Mouse (Mus musculus) left cerebral cortex, adult 2 months (tissue): ENCODE data around the gene Trp53bp2. TPM values are rescaled to one million over a fixed set of nuclear protein-coding genes. Genes with fewer than 3 reads are reported as not detected.

ENCODE experiments used
- DNase-seq, 2 experiments: peaks; one replicate each; pipeline ENCODE4 v3.0.0; 2021 to 2022; ENCODE audit warnings: low spot score in 2 of 2, mixed read lengths in 1 of 2; ENCODE audit errors: extremely low spot score in 1 of 2
- H3K27ac ChIP-seq: fragments of 200-600 bp; 2 replicates; pipeline ENCODE4 v1.8.1; 2022
- H3K4me3 ChIP-seq: fragments of 200-600 bp; 2 replicates; pipeline ENCODE4 v1.8.1; 2022
- CTCF ChIP-seq: fragments of 200-600 bp; IDR thresholded peaks from 2 replicates; pipeline ENCODE4 v1.8.1; 2022; ENCODE audit warnings: antibody characterized with exemption, mild to moderate bottlenecking, moderate library complexity
- intact Hi-C: fragments of 180-260 bp; cut with DNase I; formaldehyde crosslinking; loops from one replicate; pipeline ENCODE4 v1.15.1; 2025
- total RNA-seq, 2 experiments: library from RNA; stranded (reverse); gene quantifications; 2 replicates each; pipeline ENCODE4 v1.2.3; 2021

The Trp53bp2 gene
- total RNA-seq, 2 experiments from 2014 or later: 20.4 to 22.6 TPM

GRCm38 (mm10) chr1:182494285-182495145, 85.5 kb downstream of the Trp53bp2 start:
- intact Hi-C loops: no loop called here
- no peak for TF ChIP-seq CTCF
- H3K27ac ChIP-seq: no peak overlapping the region
- no peak overlapping the region for H3K4me3 ChIP-seq
- no peak for DNase-seq

DNA sequence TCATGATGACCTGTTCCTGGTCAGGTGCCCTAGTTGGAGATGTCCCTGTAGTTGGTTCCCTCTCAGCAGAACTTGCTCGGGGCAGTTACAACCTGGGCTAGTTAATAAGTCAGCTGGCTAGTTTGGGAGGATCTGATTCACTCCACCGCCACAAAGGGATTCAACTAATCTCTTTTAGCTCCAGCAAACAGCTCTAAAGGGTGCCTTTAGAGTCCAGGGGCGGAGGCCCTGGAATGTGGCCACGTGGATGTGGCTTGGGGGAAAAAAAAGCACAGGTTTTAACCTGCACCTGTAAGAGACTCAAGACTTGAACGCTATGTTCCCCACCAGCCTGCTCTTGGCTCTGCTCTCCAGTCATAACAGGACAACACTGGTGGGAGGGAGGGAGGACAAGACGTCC, 87.7 kb downstream of the Trp53bp2 start:
- H3K4me3 ChIP-seq: no peak overlapping the region
- no peak for DNase-seq
- no peak for TF ChIP-seq CTCF
- no peak overlapping the region for H3K27ac ChIP-seq
- intact Hi-C loops: no loop called here

- Histone ChIP-seq H3K27ac (no peak overlapping the region), H3K4me3 (no peak overlapping the region)
- DNase-seq: no peak
- intact Hi-C loops: no loop called here
- no peak for TF ChIP-seq CTCF
These were observed 88.8 kb downstream of the Trp53bp2 start for GRCm38 (mm10) chr1:182497736-182498135.

DNA sequence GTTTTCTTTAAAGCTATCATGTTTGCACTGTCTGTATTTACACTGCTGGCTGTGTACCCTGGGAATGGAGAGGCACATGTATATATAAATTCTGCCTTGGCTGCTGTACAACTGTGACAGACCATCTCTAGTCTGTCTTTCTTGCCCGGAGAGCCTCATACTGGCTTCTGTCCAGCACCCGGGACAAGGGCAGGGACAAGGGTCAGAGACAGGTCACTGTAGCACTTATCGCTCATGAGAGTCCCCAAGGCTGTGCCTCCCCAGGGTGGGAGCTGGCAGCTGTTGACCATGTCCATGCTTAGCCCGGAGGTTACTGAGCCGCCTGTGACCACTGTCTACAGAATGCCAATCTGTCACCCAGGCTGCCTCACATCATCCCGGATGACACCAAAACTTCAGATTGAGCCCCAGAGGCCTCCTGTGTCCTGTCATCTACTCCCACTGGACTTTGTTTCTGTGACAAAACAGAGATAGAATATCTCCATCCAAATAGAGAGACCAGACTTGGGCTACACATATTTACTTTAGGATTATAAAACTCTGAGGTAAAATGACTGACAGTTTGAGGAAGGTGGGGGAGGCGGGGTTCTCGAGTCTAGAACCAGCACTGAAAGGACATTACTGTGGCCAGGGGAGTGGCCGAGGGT, 90.6 kb downstream of the Trp53bp2 start:
- DNase-seq: no peak
- Histone ChIP-seq H3K4me3 (no peak overlapping the region), H3K27ac (peak overlapping the region; percentile 54; the same call in 1 of the 2 replicates)
- intact Hi-C loops: no loop called here
- no peak for TF ChIP-seq CTCF

GRCm38 (mm10) chr1:182500224-182500623, 91.3 kb downstream of the Trp53bp2 start:
- TF ChIP-seq CTCF: no peak
- peak overlapping the region; percentile 61 for H3K27ac ChIP-seq
- intact Hi-C loops: no loop called here
- no peak overlapping the region for H3K4me3 ChIP-seq
- DNase-seq: no peak

GRCm38 (mm10) chr1:182500843-182501242, 91.9 kb downstream of the Trp53bp2 start:
- peak overlapping the region; percentile 61 for H3K27ac ChIP-seq
- TF ChIP-seq CTCF: no peak
- DNase-seq: no peak
- intact Hi-C loops: no loop called here
- H3K4me3 ChIP-seq: no peak overlapping the region

DNA sequence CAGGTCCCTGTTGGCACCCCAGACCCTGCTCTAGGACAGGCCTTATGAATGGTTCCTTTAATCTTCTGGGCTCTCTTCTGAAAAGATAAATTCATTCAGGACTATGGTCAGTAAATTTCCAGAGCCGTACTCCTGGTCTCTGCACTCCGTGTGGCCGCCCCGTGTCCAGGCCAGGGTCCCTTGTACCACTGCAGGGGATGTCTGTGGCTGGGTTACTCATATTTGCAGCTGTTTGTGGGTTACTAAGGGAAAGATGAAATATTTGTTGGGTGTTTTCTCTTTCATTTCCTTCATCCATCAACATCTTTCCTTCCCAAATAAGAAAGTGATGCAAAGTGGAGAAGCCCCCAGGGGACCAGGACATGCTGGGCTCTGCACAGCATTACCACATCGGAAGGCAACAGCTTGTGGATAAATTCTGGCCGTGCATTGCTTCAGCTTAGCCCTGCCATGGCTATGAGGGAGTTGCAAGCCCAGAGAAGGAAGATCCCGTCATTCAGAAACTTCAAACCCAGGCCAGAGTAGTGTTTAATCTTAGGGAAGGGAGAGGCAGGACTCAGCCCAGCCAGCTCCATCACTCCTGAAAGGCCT, 92.9 kb downstream of the Trp53bp2 start:
- TF ChIP-seq CTCF: no peak
- intact Hi-C loops: no loop called here
- no peak overlapping the region for H3K4me3 ChIP-seq
- H3K27ac ChIP-seq: peak overlapping the region; percentile 15; the same call in 1 of the 2 replicates
- no peak for DNase-seq

DNA sequence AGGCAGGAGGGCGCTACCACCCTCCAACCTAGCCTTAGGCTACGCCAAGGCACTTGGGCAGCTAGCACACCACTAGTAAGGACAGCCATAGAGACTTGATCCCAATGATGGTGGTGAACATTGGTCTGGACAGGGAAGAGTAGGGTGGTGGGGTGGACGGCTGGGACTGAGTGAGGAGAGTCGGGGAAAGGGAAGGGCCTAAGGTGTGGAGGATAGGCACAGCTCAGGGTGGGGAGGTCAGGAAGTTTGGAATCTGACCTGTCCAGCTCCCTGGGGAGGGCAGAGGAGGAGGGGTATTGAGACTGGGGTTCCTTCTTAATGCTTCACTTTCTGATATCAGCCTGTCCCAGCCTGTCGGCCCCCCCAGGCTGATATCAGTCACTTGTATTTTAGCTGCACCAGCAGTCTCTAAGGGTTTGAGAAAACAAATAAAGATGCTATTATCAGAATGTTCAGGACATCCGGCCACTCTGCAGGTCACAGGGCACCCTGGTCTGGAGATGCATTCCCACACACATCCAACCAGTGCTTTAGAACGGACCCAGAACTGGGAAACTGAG, 93.6 kb downstream of the Trp53bp2 start:
- Histone ChIP-seq H3K27ac (0 out of 2 replicates have a peak overlapping the region, but pooled peaks have one; percentile 15), H3K4me3 (no peak overlapping the region)
- no peak for DNase-seq
- no peak for TF ChIP-seq CTCF
- intact Hi-C loops: no loop called here

GRCm38 (mm10) chr1:182503206-182503900, 94.4 kb downstream of the Trp53bp2 start:
- intact Hi-C loops: no loop called here
- TF ChIP-seq CTCF: no peak
- H3K27ac ChIP-seq: no peak overlapping the region
- DNase-seq: no peak
- H3K4me3 ChIP-seq: no peak overlapping the region

DNA sequence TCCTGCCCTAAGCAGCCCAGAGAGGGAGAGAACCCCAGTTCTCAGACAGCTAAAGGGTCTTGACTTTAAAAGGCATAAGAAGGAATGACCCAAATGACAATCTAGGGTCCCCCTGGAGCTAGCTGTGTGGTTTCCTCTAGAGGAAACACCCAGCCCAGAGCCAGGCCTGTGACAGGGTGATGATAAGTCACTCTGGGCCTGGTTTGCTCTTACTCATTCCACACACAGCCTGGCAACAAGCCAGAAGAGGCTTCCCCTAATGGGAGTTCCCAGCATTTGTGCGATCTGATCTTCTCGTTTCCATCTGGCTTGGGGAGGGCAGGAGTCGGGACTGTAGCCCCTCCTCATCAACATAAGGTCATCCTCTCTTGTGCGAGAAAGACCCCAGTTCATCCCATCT, 95.3 kb downstream of the Trp53bp2 start:
- intact Hi-C loops: no loop called here
- no peak for DNase-seq
- Histone ChIP-seq H3K27ac (no peak overlapping the region), H3K4me3 (no peak overlapping the region)
- TF ChIP-seq CTCF: no peak

DNA sequence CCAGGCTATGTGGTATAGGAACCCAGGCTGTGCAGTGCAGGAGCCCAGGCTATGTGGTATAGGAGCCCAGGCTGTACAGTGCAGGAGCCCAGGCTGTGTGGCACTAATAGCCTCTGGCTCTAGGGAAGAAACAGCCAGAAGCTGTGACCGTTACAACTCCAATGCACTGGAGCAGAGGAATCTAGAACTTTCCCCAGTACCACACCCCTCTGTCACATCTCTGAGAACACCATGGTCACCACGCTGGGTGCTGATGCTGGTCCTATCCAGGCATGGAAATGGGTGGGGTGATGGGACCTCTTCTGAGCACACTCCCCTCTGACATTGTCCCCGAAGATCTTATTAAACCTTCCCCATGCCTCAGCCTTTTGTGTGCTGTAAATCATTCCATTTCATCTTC, 96.3 kb downstream of the Trp53bp2 start:
- Histone ChIP-seq H3K27ac (no peak overlapping the region), H3K4me3 (no peak overlapping the region)
- TF ChIP-seq CTCF: no peak
- DNase-seq: no peak
- intact Hi-C loops: no loop called here
